Mouse (Mus musculus): ENCODE measurements around the gene Gm20422.

Gene Gm20422

GRCm38 (mm10) chr8:69774503-69775148 lies at the start of gene Gm20422:
Gene Gm20422, minus strand, starts transcription at chr8:69774886.
- DNase-seq: peak; percentile 99

GRCm38 (mm10) chr8:69822386-69823191 lies 47.9 kb upstream of the Gm20422 start, which contains the start of gene Lpar2:
Gene Lpar2, plus strand, starts transcription at chr8:69822429.
- peak; percentile 94 for DNase-seq

GRCm38 (mm10) chr8:69821971-69822385 lies 47.3 kb upstream of the Gm20422 start:
- DNase-seq: no peak

GRCm38 (mm10) chr8:69820466-69820865 lies 45.8 kb upstream of the Gm20422 start:
- DNase-seq: no peak

GRCm38 (mm10) chr8:69815396-69815795 lies 40.7 kb upstream of the Gm20422 start:
- DNase-seq: no peak

GRCm38 (mm10) chr8:69814881-69815280 lies 40.2 kb upstream of the Gm20422 start:
- no peak for DNase-seq

GRCm38 (mm10) chr8:69809820-69810219 lies 35.1 kb upstream of the Gm20422 start:
- DNase-seq: peak; percentile 83

- peak; percentile 95 for DNase-seq
Measured at GRCm38 (mm10) chr8:69808864-69809403, 34.2 kb upstream of the Gm20422 start.

- DNase-seq: peak; percentile 99
Measured at GRCm38 (mm10) chr8:69808094-69808863, 33.6 kb upstream of the Gm20422 start, which contains the start of gene Gmip. Gene Gmip, plus strand, starts transcription at chr8:69808679.

- DNase-seq: peak; percentile 90
Measured at GRCm38 (mm10) chr8:69807236-69807635, 32.5 kb upstream of the Gm20422 start.

- peak; percentile 87 for DNase-seq
Measured at GRCm38 (mm10) chr8:69805491-69805890, 30.8 kb upstream of the Gm20422 start.

GRCm38 (mm10) chr8:69805086-69805485 lies 30.4 kb upstream of the Gm20422 start:
- DNase-seq: no peak

- peak; percentile 56 for DNase-seq
Measured at GRCm38 (mm10) chr8:69804537-69804936, 29.9 kb upstream of the Gm20422 start.

- DNase-seq: peak; percentile 85
Measured at GRCm38 (mm10) chr8:69803366-69803765, 28.7 kb upstream of the Gm20422 start.

GRCm38 (mm10) chr8:69802216-69802615 lies 27.5 kb upstream of the Gm20422 start:
- peak; percentile 77 for DNase-seq

- DNase-seq: no peak
Measured at GRCm38 (mm10) chr8:69801796-69802195, 27.1 kb upstream of the Gm20422 start.

- peak; percentile 78 for DNase-seq
Measured at GRCm38 (mm10) chr8:69799946-69800345, 25.3 kb upstream of the Gm20422 start.

GRCm38 (mm10) chr8:69799261-69799660 lies 24.6 kb upstream of the Gm20422 start:
- DNase-seq: peak; percentile 81

GRCm38 (mm10) chr8:69797661-69798060 lies 23.0 kb upstream of the Gm20422 start:
- peak; percentile 70 for DNase-seq

- DNase-seq: peak; percentile 83
Measured at GRCm38 (mm10) chr8:69796721-69797345, 22.1 kb upstream of the Gm20422 start.

GRCm38 (mm10) chr8:69794901-69795300 lies 20.2 kb upstream of the Gm20422 start:
- DNase-seq: peak; percentile 68

- DNase-seq: peak; percentile 82
Measured at GRCm38 (mm10) chr8:69794096-69794495, 19.4 kb upstream of the Gm20422 start.
